Mouse (Mus musculus) CH12.LX (cell line): ENCODE results near the gene Slc25a26. TPM values are rescaled to one million over a fixed set of nuclear protein-coding genes. Genes with fewer than 3 reads are reported as not detected.

Experiments used
- DNase-seq: peaks from one replicate; pipeline ENCODE4 v3.0.0-alpha.2; 2013; ENCODE audit errors: extremely low read depth
- H3K27ac ChIP-seq: 2 replicates; pipeline ENCODE4 v1.5.1; 2012; ENCODE audit warnings: low read depth, mild to moderate bottlenecking, control low read depth, moderate library complexity; ENCODE audit not compliant: insufficient read depth
- H3K27me3 ChIP-seq: replicated peaks from 2 replicates; pipeline ENCODE3; 2012; ENCODE audit warnings: inconsistent platforms
- H3K36me3 ChIP-seq, 2 experiments: replicated peaks in 1 of 2; 2 replicates each; pipeline versions ENCODE3 to v1.6.1; 2012; ENCODE audit warnings: inconsistent platforms in 1 of 2, low read length in 1 of 2, mild to moderate bottlenecking in 1 of 2, mixed read lengths in 1 of 2, moderate library complexity in 1 of 2; ENCODE audit not compliant: control insufficient read depth in 1 of 2, insufficient read depth in 1 of 2
- H3K4me1 ChIP-seq, 2 experiments: 2 replicates each; pipeline ENCODE4 v1.6.1; 2012; ENCODE audit warnings: inconsistent platforms in 1 of 2, moderate library complexity in 1 of 2; ENCODE audit not compliant: insufficient read depth in 2 of 2, control insufficient read depth in 1 of 2
- H3K4me2 ChIP-seq: 2 replicates; pipeline ENCODE4 v1.6.1; 2012; ENCODE audit warnings: low read depth, mild to moderate bottlenecking, control low read depth; ENCODE audit not compliant: poor library complexity, insufficient read depth, severe bottlenecking
- H3K4me3 ChIP-seq, 3 experiments: fragments of 150-350 bp in 1 of 3; sonication (generic) in 1 of 3; replicated peaks in 1 of 3; 2 replicates each; pipeline versions ENCODE3 to v1.5.1; 2011 to 2012; ENCODE audit warnings: low read depth in 2 of 3, low read length in 2 of 3, mild to moderate bottlenecking in 2 of 3, moderate library complexity in 2 of 3, control low read depth in 1 of 3, improper control_type of control experiment in 1 of 3, inconsistent platforms in 1 of 3, mixed read lengths in 1 of 3; ENCODE audit not compliant: poor library complexity in 1 of 3
- H3K79me2 ChIP-seq: replicated peaks from 2 replicates; pipeline ENCODE4 v1.6.1; 2012; ENCODE audit warnings: mild to moderate bottlenecking, moderate library complexity; ENCODE audit not compliant: control insufficient read depth, poor library complexity, insufficient read depth, severe bottlenecking; ENCODE audit errors: extremely low read depth
- H3K9ac ChIP-seq: 2 replicates; pipeline ENCODE4 v1.6.1; 2012; ENCODE audit warnings: low read depth, mild to moderate bottlenecking, control low read depth, moderate library complexity; ENCODE audit not compliant: insufficient read depth
- H3K9me3 ChIP-seq: replicated peaks from 2 replicates; pipeline ENCODE3; 2012; ENCODE audit warnings: low read length, inconsistent platforms, mixed read lengths
- BHLHE40 ChIP-seq: IDR thresholded peaks from 2 replicates; pipeline ENCODE4 v1.6.1; 2011; ENCODE audit warnings: mild to moderate bottlenecking, low read depth, low read length, improper control_type of control experiment
- CHD1 ChIP-seq: IDR thresholded peaks from 2 replicates; pipeline ENCODE4 v1.6.1; 2012; ENCODE audit warnings: low read depth, low read length, improper control_type of control experiment, inconsistent platforms
- CHD2 ChIP-seq: IDR thresholded peaks from 2 replicates; pipeline ENCODE4 v1.6.1; 2011; ENCODE audit warnings: low read length, improper control_type of control experiment
- CTCF ChIP-seq, 2 experiments: IDR thresholded peaks in 1 of 2; conservative IDR thresholded peaks in 1 of 2; 2 replicates each; pipeline ENCODE4 v1.5.1; 2011 to 2012; ENCODE audit warnings: low read depth in 2 of 2, low read length in 2 of 2, improper control_type of control experiment in 1 of 2, inconsistent platforms in 1 of 2, mild to moderate bottlenecking in 1 of 2, moderate library complexity in 1 of 2
- ELF1 ChIP-seq: IDR thresholded peaks from 2 replicates; pipeline ENCODE4 v1.6.1; 2014; ENCODE audit warnings: low read depth, mild to moderate bottlenecking, inconsistent platforms, low read length, improper control_type of control experiment
- IRF4 ChIP-seq: IDR thresholded peaks from 2 replicates; pipeline ENCODE4 v1.6.1; 2014; ENCODE audit warnings: low read depth, mild to moderate bottlenecking, inconsistent platforms, low read length, improper control_type of control experiment
- JUN ChIP-seq: IDR thresholded peaks from 2 replicates; pipeline ENCODE4 v1.6.1; 2011; ENCODE audit warnings: low read depth, mild to moderate bottlenecking, low read length, improper control_type of control experiment, moderate library complexity; ENCODE audit not compliant: insufficient read depth
- JUND ChIP-seq: conservative IDR thresholded peaks from 2 replicates; pipeline ENCODE4 v1.6.1; 2011; ENCODE audit warnings: low read depth, low read length, improper control_type of control experiment
- KAT2A ChIP-seq: IDR thresholded peaks from 2 replicates; pipeline ENCODE4 v1.6.1; 2012; ENCODE audit warnings: low read length, improper control_type of control experiment, inconsistent platforms; ENCODE audit not compliant: insufficient replicate concordance
- MAFK ChIP-seq: IDR thresholded peaks from 2 replicates; pipeline ENCODE4 v1.6.1; 2011; ENCODE audit warnings: low read length, improper control_type of control experiment; ENCODE audit not compliant: insufficient replicate concordance
- MAX ChIP-seq: IDR thresholded peaks from 2 replicates; pipeline ENCODE4 v1.6.1; 2011; ENCODE audit warnings: low read length, improper control_type of control experiment
- MAZ ChIP-seq: IDR thresholded peaks from 2 replicates; pipeline ENCODE4 v1.6.1; 2012; ENCODE audit warnings: low read depth, mild to moderate bottlenecking, inconsistent platforms, low read length, improper control_type of control experiment, moderate library complexity
- MEF2A ChIP-seq: IDR thresholded peaks from 2 replicates; pipeline ENCODE4 v1.6.1; 2014; ENCODE audit warnings: low read depth, mild to moderate bottlenecking, inconsistent platforms, low read length, improper control_type of control experiment, borderline replicate concordance
- PAX5 ChIP-seq: IDR thresholded peaks from 2 replicates; pipeline ENCODE4 v1.6.1; 2012; ENCODE audit warnings: low read length, inconsistent platforms, mixed read lengths
- POLR2A ChIP-seq: IDR thresholded peaks from 2 replicates; pipeline ENCODE4 v1.6.1; 2011; ENCODE audit warnings: low read depth, mild to moderate bottlenecking, improper control_type of control experiment, low read length
- POLR2AphosphoS2 ChIP-seq: IDR thresholded peaks from 2 replicates; pipeline ENCODE4 v1.6.1; 2011; ENCODE audit warnings: low read depth, low read length, improper control_type of control experiment
- RAD21 ChIP-seq: IDR thresholded peaks from 2 replicates; pipeline ENCODE4 v1.6.1; 2011; ENCODE audit warnings: low read depth, mild to moderate bottlenecking, low read length, improper control_type of control experiment, moderate library complexity
- SIN3A ChIP-seq: IDR thresholded peaks from 2 replicates; pipeline ENCODE4 v1.6.1; 2012; ENCODE audit warnings: low read length, improper control_type of control experiment, inconsistent platforms
- SMC3 ChIP-seq: IDR thresholded peaks from 2 replicates; pipeline ENCODE4 v1.6.1; 2011; ENCODE audit warnings: low read depth, low read length, improper control_type of control experiment
- TBP ChIP-seq: conservative IDR thresholded peaks from 2 replicates; pipeline ENCODE4 v1.6.1; 2011; ENCODE audit warnings: low read depth, low read length, improper control_type of control experiment
- TCF12 ChIP-seq: IDR thresholded peaks from 2 replicates; pipeline ENCODE4 v1.6.1; 2014; ENCODE audit warnings: low read depth, mild to moderate bottlenecking, inconsistent platforms, low read length, improper control_type of control experiment
- UBTF ChIP-seq: IDR thresholded peaks from 2 replicates; pipeline ENCODE4 v1.6.1; 2012; ENCODE audit warnings: low read depth, mild to moderate bottlenecking, inconsistent platforms, low read length, improper control_type of control experiment, moderate library complexity
- USF1 ChIP-seq: IDR thresholded peaks from 2 replicates; pipeline ENCODE4 v1.6.1; 2014; ENCODE audit warnings: low read depth, mild to moderate bottlenecking, inconsistent platforms, low read length, improper control_type of control experiment
- ZC3H11A ChIP-seq: IDR thresholded peaks from 2 replicates; pipeline ENCODE4 v1.6.1; 2012; ENCODE audit warnings: low read depth, mild to moderate bottlenecking, inconsistent platforms, low read length, improper control_type of control experiment
- ZKSCAN1 ChIP-seq: IDR thresholded peaks from 2 replicates; pipeline ENCODE4 v1.6.1; 2012; ENCODE audit warnings: low read depth, inconsistent platforms, low read length, improper control_type of control experiment, borderline replicate concordance
- ZMIZ1 ChIP-seq: IDR thresholded peaks from 2 replicates; pipeline ENCODE4 v1.6.1; 2012; ENCODE audit warnings: low read depth, mild to moderate bottlenecking, inconsistent platforms, low read length, improper control_type of control experiment
- ZNF384 ChIP-seq: IDR thresholded peaks from 2 replicates; pipeline ENCODE4 v1.6.1; 2012; ENCODE audit warnings: low read depth, low read length, improper control_type of control experiment, inconsistent platforms
- dilution Hi-C: fragments of 300-500 bp; cut with MboI; formaldehyde crosslinking; loops from 2 replicates; pipeline ENCODE4 v1.14.3; 2020; ENCODE audit warnings: low sequenced_read_pairs; ENCODE audit not compliant: extremely low pct_unique_long_range_greater_than_20kb, extremely low pct_ligation_motif_present
- in situ Hi-C: fragments of 300-500 bp; cut with MboI; formaldehyde crosslinking; loops from 3 replicates; pipeline ENCODE4 v1.14.3; 2019; ENCODE audit warnings: low sequenced_read_pairs, low pct_ligation_motif_present, low pct_unique_long_range_greater_than_20kb, mixed read lengths
- polyA plus RNA-seq: library from polyadenylated mRNA; unstranded; fragments of >175 nt; gene quantifications from 2 replicates; pipeline ENCODE4 v1.2.1, GENCODE M21; 2012; ENCODE audit warnings: low read depth; ENCODE audit not compliant: insufficient read length
- total RNA-seq, 2 experiments: library from RNA; depleted of rRNA; stranded (reverse); fragments of 300-350 nt in 1 of 2; fragments of >200 nt in 1 of 2; gene quantifications; 2 replicates each; pipeline ENCODE4 v1.2.3; 2012 to 2014

The Slc25a26 gene
- total and polyA plus RNA-seq, 3 experiments = 5.5 to 9.9 (median 5.9) TPM

- Histone ChIP-seq H3K36me3 (no peaks in the 10 kb centered on the region), H3K4me2 (no peak overlapping the region), H3K27me3 (no peaks in the 10 kb centered on the region), H3K27ac (no peak overlapping the region), H3K79me2 (no peaks in the 10 kb centered on the region), H3K9ac (no peak overlapping the region), H3K4me1 (no peaks in the 10 kb centered on the region), H3K4me3 (no peak overlapping the region), H3K9me3 (no peaks in the 10 kb centered on the region)
- in situ Hi-C loops (no loop called here), dilution Hi-C loops (no loop called here)
- no peak for TF ChIP-seq ZNF384
- no peak for TF ChIP-seq SIN3A
- no peak for TF ChIP-seq ZMIZ1
- TF ChIP-seq USF1 = no peak
- no peak for TF ChIP-seq POLR2AphosphoS2
- TF ChIP-seq BHLHE40 = no peak
- no peak for TF ChIP-seq KAT2A
- TF ChIP-seq CHD1 = no peak
- no peak for DNase-seq
Observed at GRCm38 (mm10) chr6:94620287-94620686, 120.2 kb downstream of the Slc25a26 start.

GRCm38 (mm10) chr6:94620801-94621301 is 120.7 kb downstream of the Slc25a26 start:
- Histone ChIP-seq H3K27ac (no peak overlapping the region), H3K4me1 (no peaks in the 10 kb centered on the region), H3K4me2 (no peak overlapping the region), H3K4me3 (no peak overlapping the region), H3K79me2 (no peaks in the 10 kb centered on the region), H3K36me3 (no peaks in the 10 kb centered on the region), H3K9me3 (no peaks in the 10 kb centered on the region), H3K9ac (no peak overlapping the region), H3K27me3 (no peaks in the 10 kb centered on the region)
- in situ Hi-C loops = no loop called here
- no peak for DNase-seq
- dilution Hi-C loops = no loop called here
- TF ChIP-seq CHD1 = no peak
- no peak for TF ChIP-seq SIN3A

GRCm38 (mm10) chr6:94622983-94623382 is 122.9 kb downstream of the Slc25a26 start:
- dilution Hi-C loops = no loop called here
- H3K27me3 ChIP-seq = no peaks in the 10 kb centered on the region
- DNase-seq = peak; percentile 41
- TF ChIP-seq IRF4 = no peak
- no peak for TF ChIP-seq ZNF384
- TF ChIP-seq SMC3 = peak; percentile 77
- no peak for TF ChIP-seq ZKSCAN1
- no peak for TF ChIP-seq MAX
- no peak for TF ChIP-seq ZC3H11A
- TF ChIP-seq CTCF (conservative IDR thresholded peaks at IDR 0.05 in 1 of 2, IDR thresholded peaks at IDR 0.05 in 1 of 2; ENCODE audit: low read depth in 2 of 2, low read length in 2 of 2) = peak; percentile 56 to 60
- TF ChIP-seq PAX5 = no peak
- TF ChIP-seq MAZ = no peak
- TF ChIP-seq CHD2 = no peak
- TF ChIP-seq USF1 = no peak
- no peak for TF ChIP-seq MAFK
- no peak for TF ChIP-seq TBP
- no peak for TF ChIP-seq JUN
- TF ChIP-seq JUND = no peak
- TF ChIP-seq RAD21 = peak; percentile 66
- TF ChIP-seq MEF2A = no peak
- no peak for TF ChIP-seq POLR2A
- no peak for TF ChIP-seq SIN3A
- TF ChIP-seq CHD1 = no peak
- no peak for TF ChIP-seq UBTF
- no peak for TF ChIP-seq ZMIZ1
- TF ChIP-seq ELF1 = no peak
- TF ChIP-seq TCF12 = no peak

More at GRCm38 (mm10) chr6:94622983-94623382, 122.9 kb downstream of the Slc25a26 start:
- in situ Hi-C loops = no loop called here
- no peaks in the 10 kb centered on the region for H3K9me3 ChIP-seq
- no peak overlapping the region for H3K27ac ChIP-seq
- H3K4me3 ChIP-seq = no peak overlapping the region
- no peak overlapping the region for H3K4me2 ChIP-seq
- H3K79me2 ChIP-seq = no peaks in the 10 kb centered on the region
- no peaks in the 10 kb centered on the region for H3K36me3 ChIP-seq
- no peaks in the 10 kb centered on the region for H3K4me1 ChIP-seq
- no peak overlapping the region for H3K9ac ChIP-seq
